Mouse (Mus musculus): ENCODE measurements around the gene Lix1l. TPM values are rescaled to one million over a fixed set of nuclear protein-coding genes. Genes with fewer than 3 reads are reported as not detected.
"Not testable (repeated sequence)": the region's sequence is repeated elsewhere in the genome, so short reads cannot be mapped to it uniquely, and the experiment has no call there.

Gene Lix1l
- polyA plus RNA-seq, 1 experiment from 2014 or later: 6.6 TPM

GRCm38 (mm10) chr3:96647365-96647764, 46.4 kb downstream of the Lix1l start:
- H3K4me3 ChIP-seq: no peak overlapping the region
- no peaks in the 10 kb centered on the region for H3K9me3 ChIP-seq (replicated peaks)
- no peak overlapping the region for H3K9ac ChIP-seq
- no peak overlapping the region for H3K4me2 ChIP-seq (replicated peaks)
- H3K27me3 ChIP-seq: no peaks in the 10 kb centered on the region
- no peak overlapping the region for H3K27ac ChIP-seq
- H3K36me3 ChIP-seq: peaks cover 16% of the 10 kb centered on the region
- H3K4me1 ChIP-seq: no peaks in the 10 kb centered on the region
- 71% methylated on average over 3 of the region's 3 CpGs for WGBS
- ATAC-seq (ENCODE audit: low FRiP score): no peak

- Histone ChIP-seq H3K9me3 (replicated peaks) (no peaks in the 10 kb centered on the region), H3K27ac (no peak overlapping the region), H3K27me3 (no peaks in the 10 kb centered on the region), H3K4me2 (replicated peaks) (no peak overlapping the region), H3K4me1 (peaks cover 13% of the 10 kb centered on the region), H3K36me3 (0 out of 2 replicates have a peak, but pooled peaks cover 3% of the 10 kb centered on the region), H3K9ac (no peak overlapping the region), H3K4me3 (no peak overlapping the region)
- WGBS: 99% methylated on average over 2 of the region's 2 CpGs
- no peak for ATAC-seq (ENCODE audit: low FRiP score)
Observed at GRCm38 (mm10) chr3:96660901-96661300, 60.0 kb downstream of the Lix1l start.

- Histone ChIP-seq H3K4me3 (peak overlapping the region; percentile 19), H3K27ac (peak overlapping the region; percentile 66)
- WGBS: 50% methylated on average over 8 of the region's 8 CpGs
Observed at GRCm38 (mm10) chr3:96662731-96663316, 61.9 kb downstream of the Lix1l start.

GRCm38 (mm10) chr3:96663432-96664239, 62.7 kb downstream of the Lix1l start:
- H3K4me3 ChIP-seq: peak overlapping the region; percentile 19
- H3K36me3 ChIP-seq: 0 out of 2 replicates have a peak, but pooled peaks cover 2% of the 10 kb centered on the region
- H3K27me3 ChIP-seq: no peaks in the 10 kb centered on the region
- peak overlapping the region; percentile 51 for H3K4me2 ChIP-seq (replicated peaks)
- H3K9ac ChIP-seq: peak overlapping the region; percentile 42; the same call in 1 of the 2 replicates
- H3K9me3 ChIP-seq (replicated peaks): no peaks in the 10 kb centered on the region
- ATAC-seq (ENCODE audit: low FRiP score): peak; percentile 75
- H3K27ac ChIP-seq: no peak overlapping the region; the same call in 1 of the 2 replicates
- peaks cover 13% of the 10 kb centered on the region for H3K4me1 ChIP-seq
- WGBS: 6% methylated on average over 16 of the region's 18 CpGs

More at GRCm38 (mm10) chr3:96662731-96663316, 61.9 kb downstream of the Lix1l start:
- Histone ChIP-seq H3K36me3 (0 out of 2 replicates have a peak, but pooled peaks cover 3% of the 10 kb centered on the region), H3K4me2 (replicated peaks) (peak overlapping the region; percentile 51), H3K9me3 (replicated peaks) (no peaks in the 10 kb centered on the region), H3K27me3 (no peaks in the 10 kb centered on the region), H3K9ac (peak overlapping the region; percentile 42; the same call in 1 of the 2 replicates), H3K4me1 (peaks cover 13% of the 10 kb centered on the region)
- no peak for ATAC-seq (ENCODE audit: low FRiP score)

GRCm38 (mm10) chr3:96665732-96666363, 64.9 kb downstream of the Lix1l start:
- whole genome bisulfite sequencing: 87% methylated on average over 7 of the region's 7 CpGs
- not testable (repeated sequence) for H3K36me3 ChIP-seq; H3K27ac ChIP-seq; H3K9me3 ChIP-seq (replicated peaks); H3K4me3 ChIP-seq; H3K9ac ChIP-seq; H3K27me3 ChIP-seq; ATAC-seq (ENCODE audit: low FRiP score); H3K4me2 ChIP-seq (replicated peaks)
- H3K4me1 ChIP-seq: peaks cover 20% of the 10 kb centered on the region

GRCm38 (mm10) chr3:96666916-96667315, 66.0 kb downstream of the Lix1l start:
- no peak overlapping the region for H3K4me2 ChIP-seq (replicated peaks)
- ATAC-seq (ENCODE audit: low FRiP score): no peak
- H3K27ac ChIP-seq: no peak overlapping the region
- 91% methylated on average over 5 of the region's 5 CpGs for WGBS
- peaks cover 20% of the 10 kb centered on the region for H3K4me1 ChIP-seq
- H3K36me3 ChIP-seq: no peaks in the 10 kb centered on the region
- no peaks in the 10 kb centered on the region for H3K9me3 ChIP-seq (replicated peaks)
- H3K4me3 ChIP-seq: no peak overlapping the region
- peaks cover 9% of the 10 kb centered on the region for H3K27me3 ChIP-seq
- H3K9ac ChIP-seq: no peak overlapping the region

GRCm38 (mm10) chr3:96667316-96667715, 66.4 kb downstream of the Lix1l start:
- Histone ChIP-seq H3K9ac (no peak overlapping the region), H3K27ac (no peak overlapping the region), H3K9me3 (replicated peaks) (no peaks in the 10 kb centered on the region), H3K4me3 (no peak overlapping the region), H3K4me1 (peaks cover 20% of the 10 kb centered on the region), H3K27me3 (peaks cover 9% of the 10 kb centered on the region), H3K4me2 (replicated peaks) (no peak overlapping the region), H3K36me3 (no peaks in the 10 kb centered on the region)
- WGBS: 31% methylated on average over 1 of the region's 1 CpGs
- ATAC-seq (ENCODE audit: low FRiP score): no peak

- Histone ChIP-seq H3K4me3 (no peak overlapping the region), H3K4me1 (peaks cover 11% of the 10 kb centered on the region), H3K9ac (no peak overlapping the region), H3K36me3 (no peaks in the 10 kb centered on the region), H3K27me3 (peaks cover 9% of the 10 kb centered on the region), H3K9me3 (replicated peaks) (no peaks in the 10 kb centered on the region), H3K4me2 (replicated peaks) (no peak overlapping the region), H3K27ac (no peak overlapping the region)
- 95% methylated on average over 5 of the region's 5 CpGs for WGBS
- ATAC-seq (ENCODE audit: low FRiP score): no peak
Observed at GRCm38 (mm10) chr3:96668424-96669067, 67.6 kb downstream of the Lix1l start.

- ATAC-seq (ENCODE audit: low FRiP score): peak; percentile 93
- Histone ChIP-seq H3K4me2 (replicated peaks) (peak within 1 kb of the TSS; percentile 77), H3K4me3 (peak within 1 kb of the TSS; percentile 38), H3K4me1 (peaks cover 7% of the 10 kb centered on the region), H3K9me3 (replicated peaks) (no peaks in the 10 kb centered on the region), H3K27ac (no peak within 1 kb of the TSS), H3K36me3 (no peaks in the 10 kb centered on the region), H3K9ac (peak within 1 kb of the TSS; percentile 53; the same call in 1 of the 2 replicates), H3K27me3 (peaks cover 9% of the 10 kb centered on the region)
- 6% methylated on average over 35 of the region's 35 CpGs for WGBS
Observed at GRCm38 (mm10) chr3:96669727-96670468, 68.9 kb downstream of the Lix1l start, which contains the start of gene Ankrd35. Ankrd35 (plus strand) TSS chr3:96670131.

GRCm38 (mm10) chr3:96671519-96671918, 70.6 kb downstream of the Lix1l start:
- H3K4me1 ChIP-seq: peaks cover 7% of the 10 kb centered on the region
- H3K9ac ChIP-seq: no peak overlapping the region
- H3K27me3 ChIP-seq: peaks cover 9% of the 10 kb centered on the region
- no peak overlapping the region for H3K4me3 ChIP-seq
- ATAC-seq (ENCODE audit: low FRiP score): no peak
- H3K36me3 ChIP-seq: no peaks in the 10 kb centered on the region
- WGBS: 93% methylated on average over 5 of the region's 5 CpGs
- H3K9me3 ChIP-seq (replicated peaks): no peaks in the 10 kb centered on the region
- H3K27ac ChIP-seq: no peak overlapping the region
- H3K4me2 ChIP-seq (replicated peaks): no peak overlapping the region

- Histone ChIP-seq H3K36me3 (no peaks in the 10 kb centered on the region), H3K27me3 (peaks cover 9% of the 10 kb centered on the region)
Observed at GRCm38 (mm10) chr3:96673514-96673913, 72.6 kb downstream of the Lix1l start.

More at GRCm38 (mm10) chr3:96673514-96673913, 72.6 kb downstream of the Lix1l start:
- Histone ChIP-seq H3K4me1 (peaks cover 7% of the 10 kb centered on the region), H3K27ac (no peak overlapping the region), H3K9me3 (replicated peaks) (no peaks in the 10 kb centered on the region), H3K9ac (no peak overlapping the region), H3K4me2 (replicated peaks) (no peak overlapping the region), H3K4me3 (no peak overlapping the region)
- 72% methylated on average over 4 of the region's 4 CpGs for WGBS
- no peak for ATAC-seq (ENCODE audit: low FRiP score)
